Mouse (Mus musculus): Measurements from ENCODE around the gene Neu4. TPM values are rescaled to one million over a fixed set of nuclear protein-coding genes. Genes with fewer than 3 reads are reported as not detected.
"Not testable (repeated sequence)": the region's sequence is repeated elsewhere in the genome, so short reads cannot be mapped to it uniquely, and the experiment has no call there.

Gene Neu4
- not detected in 2 replicates for polyA plus RNA-seq (2016; fragmentation: Nextera tagmentation; extraction: Ambion mirVana)

DNA sequence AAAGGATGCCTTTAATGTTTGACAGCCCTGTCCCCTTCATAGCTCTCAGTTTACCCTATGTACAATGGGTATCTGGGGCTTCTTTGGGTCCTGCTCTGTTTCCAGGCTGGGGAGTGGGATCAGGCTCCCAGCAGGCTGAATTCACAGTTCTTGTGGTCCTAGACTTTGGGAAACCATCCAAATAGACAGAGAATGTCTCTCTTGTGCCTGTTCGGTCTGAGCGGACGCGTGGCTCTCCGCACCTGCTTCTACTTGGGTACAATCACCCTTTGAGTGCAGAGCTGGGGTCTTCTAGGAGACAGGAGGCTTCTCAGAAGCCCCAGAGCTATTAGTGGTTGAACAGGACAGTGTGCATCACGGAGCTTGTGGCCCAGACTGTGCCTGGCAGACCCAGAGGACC is at the start of gene Neu4:
Neu4 (plus strand) TSS at position 301 of the 400 bp plus-strand sequence.
- Histone ChIP-seq H3K27ac (no peak within 1 kb of the TSS), H3K4me2 (no peak within 1 kb of the TSS), H3K9me3 (no peaks in the 10 kb centered on the region), H3K27me3 (no peaks in the 10 kb centered on the region), H3K36me3 (no peaks in the 10 kb centered on the region), H3K4me3 (replicated peaks) (no peak within 1 kb of the TSS), H3K9ac (replicated peaks) (no peak within 1 kb of the TSS), H3K4me1 (replicated peaks) (no peaks in the 10 kb centered on the region)
- 83% methylated on average over 6 of the region's 6 CpGs for WGBS
- ATAC-seq (ENCODE audit: insufficient number of reproducible peaks, insufficient read depth, low FRiP score, low TSS enrichment, low read depth): no peak

DNA sequence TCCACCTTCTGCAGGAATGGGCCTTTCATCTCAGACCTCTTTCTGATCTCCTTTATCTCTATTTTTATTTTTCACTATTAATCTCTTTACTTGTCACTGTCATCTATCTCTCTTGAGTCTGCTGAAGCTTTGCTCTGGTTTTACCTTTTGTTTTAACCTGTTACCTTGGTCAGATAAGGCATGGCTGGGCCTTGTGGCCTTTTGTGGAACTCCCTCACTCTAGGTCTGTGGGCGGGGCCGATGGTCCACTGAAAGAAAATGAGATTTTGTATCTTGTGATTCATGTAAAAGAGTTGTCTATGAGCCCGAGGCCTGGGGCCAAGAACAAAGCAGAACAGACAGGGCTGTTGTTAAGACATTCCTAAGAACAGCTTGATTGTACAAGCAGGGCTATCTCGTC is 49.5 kb upstream of the Neu4 start:
- not testable (repeated sequence) for H3K36me3 ChIP-seq; H3K27me3 ChIP-seq; H3K4me2 ChIP-seq; H3K27ac ChIP-seq; ATAC-seq (ENCODE audit: insufficient number of reproducible peaks, insufficient read depth, low FRiP score, low TSS enrichment, low read depth); H3K4me1 ChIP-seq (replicated peaks); H3K9ac ChIP-seq (replicated peaks); H3K4me3 ChIP-seq (replicated peaks); H3K9me3 ChIP-seq
- no CpG with 5 or more reads among the region's 4 CpGs for WGBS

DNA sequence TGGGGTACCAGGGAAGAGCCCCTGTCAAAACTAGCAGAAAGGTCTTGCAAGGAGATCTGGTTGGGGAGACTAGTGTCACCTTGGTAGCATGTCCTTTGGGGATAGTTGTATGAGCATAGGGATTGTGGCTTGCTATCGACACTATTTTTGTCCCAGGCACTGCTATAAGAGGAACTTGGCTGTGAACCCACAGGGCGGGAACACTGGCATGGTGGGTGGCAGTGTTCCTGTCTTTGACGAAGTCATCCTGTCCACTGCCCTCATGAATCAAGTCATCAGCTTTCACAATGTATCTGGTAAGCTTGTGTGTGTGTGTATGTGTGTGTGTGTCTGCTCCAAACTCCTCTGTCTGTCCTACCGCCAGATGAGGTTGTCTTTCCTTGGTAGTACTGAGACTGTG is 44.5 kb upstream of the Neu4 start:
- H3K4me3 ChIP-seq (replicated peaks); H3K4me2 ChIP-seq; H3K9me3 ChIP-seq; H3K36me3 ChIP-seq; H3K4me1 ChIP-seq (replicated peaks); H3K27me3 ChIP-seq; H3K9ac ChIP-seq (replicated peaks); H3K27ac ChIP-seq; ATAC-seq (ENCODE audit: insufficient number of reproducible peaks, insufficient read depth, low FRiP score, low TSS enrichment, low read depth): not testable (repeated sequence)
- WGBS: 91% methylated on average over 2 of the region's 4 CpGs

DNA sequence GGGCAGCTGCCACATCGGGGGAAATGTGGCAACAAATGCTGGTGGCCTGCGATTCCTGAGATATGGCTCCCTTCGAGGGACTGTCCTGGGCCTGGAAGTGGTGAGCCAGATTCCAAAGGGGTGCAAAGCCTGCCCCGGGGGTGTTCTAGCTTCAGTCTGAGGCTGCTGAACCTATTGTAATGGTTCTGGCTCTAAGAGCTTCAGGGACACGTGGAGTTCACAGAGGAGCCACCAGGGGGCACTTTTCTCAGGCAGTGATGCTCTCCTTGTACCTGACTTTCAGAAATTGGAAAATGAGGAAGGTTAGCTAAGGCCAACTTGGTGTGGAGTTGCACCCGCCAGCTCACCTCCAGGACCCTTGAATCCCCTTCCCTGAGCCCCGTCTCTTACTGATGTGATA is 42.0 kb upstream of the Neu4 start:
- H3K9me3 ChIP-seq; H3K27ac ChIP-seq; ATAC-seq (ENCODE audit: insufficient number of reproducible peaks, insufficient read depth, low FRiP score, low TSS enrichment, low read depth); H3K36me3 ChIP-seq; H3K4me1 ChIP-seq (replicated peaks); H3K4me2 ChIP-seq; H3K4me3 ChIP-seq (replicated peaks); H3K27me3 ChIP-seq; H3K9ac ChIP-seq (replicated peaks): not testable (repeated sequence)
- no CpG with 5 or more reads among the region's 7 CpGs for WGBS

DNA sequence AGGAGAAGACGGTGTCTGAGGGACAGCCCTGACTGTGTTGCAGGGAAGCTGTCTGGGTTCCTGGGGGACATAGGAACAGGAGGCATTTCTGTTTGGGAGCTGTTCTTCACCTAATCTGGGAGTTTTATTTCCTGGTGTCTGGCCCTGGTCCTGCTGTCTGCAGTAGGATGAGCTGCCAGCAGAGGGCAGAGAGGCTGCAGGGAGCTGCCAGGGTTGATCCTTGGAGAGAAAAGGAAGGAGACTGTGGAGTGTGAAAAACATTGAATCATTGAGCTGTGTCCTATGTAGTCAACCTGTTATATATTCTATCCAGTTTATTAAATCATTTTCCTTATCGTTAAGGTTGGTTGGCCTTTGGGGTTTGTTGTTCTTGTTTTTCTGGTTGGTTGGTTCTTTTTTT is 39.3 kb upstream of the Neu4 start:
- not testable (repeated sequence) for H3K27ac ChIP-seq; H3K4me1 ChIP-seq (replicated peaks); H3K4me2 ChIP-seq; H3K4me3 ChIP-seq (replicated peaks); H3K27me3 ChIP-seq; H3K9ac ChIP-seq (replicated peaks); H3K9me3 ChIP-seq; H3K36me3 ChIP-seq; ATAC-seq (ENCODE audit: insufficient number of reproducible peaks, insufficient read depth, low FRiP score, low TSS enrichment, low read depth)
- WGBS: no CpG with 5 or more reads among the region's 2 CpGs

DNA sequence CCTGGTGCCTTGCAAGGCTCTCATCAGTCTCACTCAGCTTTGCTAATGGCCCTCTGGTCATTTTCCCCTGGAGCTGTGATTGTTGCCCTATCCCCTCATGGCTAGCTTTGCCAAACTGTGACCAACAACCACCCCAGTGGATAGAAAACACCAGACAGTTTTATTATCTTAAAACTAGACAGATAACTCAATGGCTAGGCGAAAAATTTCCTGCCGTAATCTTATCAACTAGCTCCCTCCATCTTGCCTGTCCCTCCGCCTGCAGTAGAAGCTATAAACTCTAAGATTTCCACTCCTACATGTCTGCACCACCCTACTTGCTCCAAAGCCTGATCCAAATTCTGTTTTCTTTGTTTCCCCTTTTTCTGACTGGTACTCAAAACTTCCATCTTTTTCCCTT is 34.1 kb upstream of the Neu4 start:
- no peak overlapping the region for H3K9ac ChIP-seq (replicated peaks)
- no peak overlapping the region for H3K27ac ChIP-seq
- H3K9me3 ChIP-seq: no peaks in the 10 kb centered on the region
- WGBS: 85% methylated on average over 3 of the region's 3 CpGs
- no peaks in the 10 kb centered on the region for H3K36me3 ChIP-seq
- no peak for ATAC-seq (ENCODE audit: insufficient number of reproducible peaks, insufficient read depth, low FRiP score, low TSS enrichment, low read depth)
- H3K4me2 ChIP-seq: no peak overlapping the region
- no peaks in the 10 kb centered on the region for H3K4me1 ChIP-seq (replicated peaks)
- no peak overlapping the region for H3K4me3 ChIP-seq (replicated peaks)
- no peaks in the 10 kb centered on the region for H3K27me3 ChIP-seq

DNA sequence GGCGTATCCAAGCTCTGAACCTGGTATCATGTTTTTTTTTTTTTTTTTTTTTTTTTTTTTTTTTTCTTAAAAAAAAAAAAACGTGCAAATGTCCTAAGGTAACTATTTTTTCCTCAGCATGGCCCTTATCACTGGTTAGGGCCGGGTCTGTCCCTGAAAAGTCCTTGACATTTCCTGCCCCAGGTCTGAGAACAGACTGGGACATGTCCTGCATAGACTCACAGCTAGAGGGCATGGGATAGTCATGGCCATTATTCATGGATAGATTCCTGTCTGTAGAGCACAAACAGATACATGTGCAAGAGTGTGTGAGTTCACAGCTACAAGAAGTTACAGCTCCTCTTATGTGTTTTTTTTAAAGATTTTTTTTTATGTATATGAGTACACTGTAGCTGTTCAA is 31.5 kb upstream of the Neu4 start:
- Histone ChIP-seq H3K4me1 (replicated peaks) (no peaks in the 10 kb centered on the region), H3K27ac (no peak overlapping the region), H3K4me3 (replicated peaks) (no peak overlapping the region), H3K9ac (replicated peaks) (no peak overlapping the region), H3K9me3 (no peaks in the 10 kb centered on the region), H3K27me3 (no peaks in the 10 kb centered on the region), H3K4me2 (no peak overlapping the region), H3K36me3 (no peaks in the 10 kb centered on the region)
- WGBS: 70% methylated on average over 3 of the region's 3 CpGs
- ATAC-seq (ENCODE audit: insufficient number of reproducible peaks, insufficient read depth, low FRiP score, low TSS enrichment, low read depth): no peak

DNA sequence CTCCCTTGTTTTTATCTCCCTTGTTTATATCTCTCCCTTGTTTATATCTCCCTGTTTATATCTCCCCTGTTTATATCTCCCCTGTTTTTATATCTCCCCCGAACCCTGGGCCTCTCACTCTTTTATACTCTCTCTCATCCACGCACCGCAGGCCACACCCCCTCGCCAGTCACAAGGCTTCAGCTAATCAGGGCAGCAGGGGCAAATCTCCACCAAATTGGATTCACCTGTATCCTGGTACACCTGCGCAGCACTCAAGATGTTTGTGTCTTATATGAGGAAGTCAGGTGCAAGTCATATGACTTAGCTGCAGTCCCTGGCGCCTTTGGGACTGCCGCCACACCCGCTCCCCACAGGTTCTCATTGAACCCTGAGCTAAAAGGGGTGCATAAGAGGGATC is 30.0 kb upstream of the Neu4 start, which contains the start of gene Gal3st2c:
Gal3st2c (plus strand) TSS at position 301 of the 400 bp plus-strand sequence.
- H3K4me2 ChIP-seq; H3K9me3 ChIP-seq; H3K4me3 ChIP-seq (replicated peaks); H3K27me3 ChIP-seq; ATAC-seq (ENCODE audit: insufficient number of reproducible peaks, insufficient read depth, low FRiP score, low TSS enrichment, low read depth); H3K36me3 ChIP-seq; H3K9ac ChIP-seq (replicated peaks); H3K4me1 ChIP-seq (replicated peaks); H3K27ac ChIP-seq: not testable (repeated sequence)
- WGBS: 81% methylated on average over 8 of the region's 8 CpGs

DNA sequence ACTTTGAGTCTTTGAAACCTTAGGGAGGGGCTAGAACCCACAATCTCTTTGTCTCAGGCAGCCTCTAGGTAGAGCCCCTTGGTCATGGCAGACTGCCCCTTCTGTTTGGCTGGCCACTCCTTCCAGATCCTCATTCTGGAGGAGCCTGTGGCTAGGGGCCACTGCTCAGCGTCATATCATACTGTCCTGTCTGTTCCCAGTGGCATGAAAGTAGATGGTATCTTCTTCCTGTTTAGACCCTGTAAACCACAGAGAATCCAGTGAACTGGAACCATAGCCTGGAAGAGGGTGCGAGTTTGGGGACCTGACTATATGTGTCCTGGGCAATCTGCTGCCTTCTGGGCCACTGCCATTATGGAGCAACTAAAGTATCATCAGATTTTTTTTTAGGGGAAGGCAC is 29.2 kb upstream of the Neu4 start:
- H3K9ac ChIP-seq (replicated peaks); H3K4me1 ChIP-seq (replicated peaks); H3K36me3 ChIP-seq; H3K27me3 ChIP-seq; ATAC-seq (ENCODE audit: insufficient number of reproducible peaks, insufficient read depth, low FRiP score, low TSS enrichment, low read depth); H3K4me2 ChIP-seq; H3K9me3 ChIP-seq; H3K27ac ChIP-seq; H3K4me3 ChIP-seq (replicated peaks): not testable (repeated sequence)
- WGBS: 82% methylated on average over 2 of the region's 2 CpGs

DNA sequence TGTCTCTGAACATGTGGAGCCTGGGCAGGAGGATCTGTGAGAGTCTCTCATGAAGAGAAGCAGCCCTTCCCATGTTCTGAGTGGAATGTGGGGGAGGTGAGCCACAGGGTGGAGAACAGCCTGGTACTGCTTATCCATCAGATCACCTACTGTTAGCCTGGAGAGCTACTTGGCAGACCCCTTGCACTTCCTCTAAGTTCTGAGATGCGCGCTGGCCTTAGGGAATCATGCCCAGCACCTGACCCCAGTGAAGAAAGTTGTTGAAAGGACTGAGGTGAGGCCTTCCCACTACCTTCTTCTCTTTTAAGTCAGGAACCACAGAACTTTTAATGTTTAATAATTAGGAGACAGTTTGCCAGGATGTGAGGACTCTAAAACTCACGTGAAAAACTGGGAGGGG is 28.8 kb upstream of the Neu4 start:
- H3K9ac ChIP-seq (replicated peaks); H3K36me3 ChIP-seq; H3K27ac ChIP-seq; H3K4me1 ChIP-seq (replicated peaks); H3K4me3 ChIP-seq (replicated peaks); H3K27me3 ChIP-seq; H3K4me2 ChIP-seq; ATAC-seq (ENCODE audit: insufficient number of reproducible peaks, insufficient read depth, low FRiP score, low TSS enrichment, low read depth); H3K9me3 ChIP-seq: not testable (repeated sequence)
- 81% methylated on average over 3 of the region's 3 CpGs for WGBS

DNA sequence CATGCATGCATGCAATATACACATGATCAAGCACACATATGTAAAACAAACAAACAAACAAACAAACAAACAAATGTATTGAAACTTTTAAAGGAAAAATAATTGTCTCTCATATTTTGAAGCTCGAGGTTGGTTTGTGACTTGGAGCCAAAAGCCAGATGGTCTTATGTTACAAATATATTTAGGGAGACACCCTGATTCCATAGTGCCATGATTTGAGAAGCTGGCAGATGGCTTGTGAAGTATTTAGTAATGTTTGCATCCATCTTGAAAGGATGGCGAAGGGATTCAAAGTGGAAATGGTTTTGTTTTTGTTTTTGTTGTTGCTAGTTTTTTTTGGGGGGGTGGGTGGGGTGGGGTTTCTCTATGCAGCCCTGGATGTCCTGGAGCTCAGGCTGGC is 19.2 kb upstream of the Neu4 start:
- 78% methylated on average over 2 of the region's 2 CpGs for WGBS
- H3K9ac ChIP-seq (replicated peaks): no peak overlapping the region
- no peak overlapping the region for H3K4me3 ChIP-seq (replicated peaks)
- H3K27ac ChIP-seq: no peak overlapping the region
- no peaks in the 10 kb centered on the region for H3K4me1 ChIP-seq (replicated peaks)
- no peaks in the 10 kb centered on the region for H3K36me3 ChIP-seq
- no peaks in the 10 kb centered on the region for H3K27me3 ChIP-seq
- no peak for ATAC-seq (ENCODE audit: insufficient number of reproducible peaks, insufficient read depth, low FRiP score, low TSS enrichment, low read depth)
- no peaks in the 10 kb centered on the region for H3K9me3 ChIP-seq
- no peak overlapping the region for H3K4me2 ChIP-seq

DNA sequence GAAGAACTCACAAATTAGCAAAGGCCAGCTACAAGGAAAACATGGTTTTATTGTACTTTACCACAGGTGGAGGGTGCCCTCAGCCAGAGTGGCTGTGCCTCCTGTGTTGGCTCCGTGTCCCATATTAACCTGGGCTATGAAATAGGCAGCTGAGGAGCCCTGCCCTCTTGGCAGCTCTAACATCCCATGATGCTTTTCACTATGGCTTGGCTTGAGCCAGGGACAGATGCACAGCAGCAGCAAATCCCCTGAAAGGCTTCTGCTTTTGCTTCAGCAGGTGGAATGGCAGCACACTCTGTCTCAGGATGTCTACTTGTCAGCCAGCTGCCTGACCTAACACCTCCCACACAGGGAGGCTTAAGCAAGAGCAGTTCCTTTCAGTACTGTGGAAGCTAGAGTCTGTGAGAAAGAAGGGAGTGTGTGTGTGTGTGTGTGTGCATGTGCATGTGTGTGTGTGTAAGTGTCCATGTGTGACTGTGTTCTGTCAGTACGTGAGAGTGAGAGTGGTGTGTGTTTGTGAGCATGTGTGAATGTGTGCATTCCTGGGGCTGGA is 14.2 kb upstream of the Neu4 start:
- H3K27ac ChIP-seq; H3K9me3 ChIP-seq; H3K4me2 ChIP-seq; H3K4me3 ChIP-seq (replicated peaks); H3K9ac ChIP-seq (replicated peaks); H3K27me3 ChIP-seq; H3K4me1 ChIP-seq (replicated peaks); H3K36me3 ChIP-seq; ATAC-seq (ENCODE audit: insufficient number of reproducible peaks, insufficient read depth, low FRiP score, low TSS enrichment, low read depth): not testable (repeated sequence)
- WGBS: 72% methylated on average over 2 of the region's 2 CpGs
